Mouse (Mus musculus): ENCODE measurements around the gene Calr.
"Not testable (repeated sequence)": the region's sequence is repeated elsewhere in the genome, so short reads cannot be mapped to it uniquely, and the experiment has no call there.

Calr gene

GRCm38 (mm10) chr8:84844397-84845070, 2.2 kb downstream of the Calr start:
- no peak for DNase-seq

- DNase-seq, result no peak
These were observed 5.2 kb downstream of the Calr start for GRCm38 (mm10) chr8:84841514-84841913.

- peak; percentile 85 to 91 for DNase-seq
These were observed 6.3 kb downstream of the Calr start, which contains the start of gene Rad23a for GRCm38 (mm10) chr8:84840248-84840999. Gene Rad23a, minus strand, starts transcription at chr8:84840665.

- DNase-seq, result no peak
These were observed 6.9 kb downstream of the Calr start for GRCm38 (mm10) chr8:84839875-84840247.

- no peak for DNase-seq
These were observed 7.3 kb downstream of the Calr start for GRCm38 (mm10) chr8:84839411-84839810.

GRCm38 (mm10) chr8:84838513-84838912, 8.2 kb downstream of the Calr start:
- no peak for DNase-seq

- DNase-seq, result peak in 1 of 2 experiments; percentile 11
These were observed 8.7 kb downstream of the Calr start for GRCm38 (mm10) chr8:84837912-84838470.

- no peak for DNase-seq
These were observed 9.4 kb downstream of the Calr start for GRCm38 (mm10) chr8:84837149-84837911.

- no peak for DNase-seq
These were observed 11.6 kb downstream of the Calr start for GRCm38 (mm10) chr8:84834866-84835855.

- DNase-seq, result no peak
These were observed 12.5 kb downstream of the Calr start for GRCm38 (mm10) chr8:84834002-84834865.

- no peak for DNase-seq
These were observed 13.7 kb downstream of the Calr start for GRCm38 (mm10) chr8:84832759-84833742.

- DNase-seq, result peak; percentile 83 to 85
These were observed 14.6 kb downstream of the Calr start for GRCm38 (mm10) chr8:84832034-84832717.

GRCm38 (mm10) chr8:84831490-84831889, 15.2 kb downstream of the Calr start, which contains the start of gene Gadd45gip1:
Gene Gadd45gip1, plus strand, starts transcription at chr8:84831522.
- peak; percentile 32 to 37 for DNase-seq

- not testable (repeated sequence) for DNase-seq
These were observed 20.2 kb downstream of the Calr start for GRCm38 (mm10) chr8:84826518-84826917.

- DNase-seq, result peak; percentile 51 to 63
These were observed 21.1 kb downstream of the Calr start for GRCm38 (mm10) chr8:84825636-84826035.

GRCm38 (mm10) chr8:84823653-84824052, 23.1 kb downstream of the Calr start:
- peak; percentile 62 to 75 for DNase-seq

- DNase-seq, result no peak
These were observed 24.0 kb downstream of the Calr start, which contains the start of gene Dand5 for GRCm38 (mm10) chr8:84822723-84823122. Gene Dand5, minus strand, starts transcription at chr8:84822823.

GRCm38 (mm10) chr8:84816117-84816516, 30.6 kb downstream of the Calr start:
- DNase-seq, result no peak

GRCm38 (mm10) chr8:84815547-84815946, 31.2 kb downstream of the Calr start:
- peak; percentile 87 to 94 for DNase-seq
